Mouse (Mus musculus): Measurements from ENCODE around the gene Ntrk3. TPM values are rescaled to one million over a fixed set of nuclear protein-coding genes. Genes with fewer than 3 reads are reported as not detected.
A peak's percentile ranks its signal among the peaks of the same experiment; 100 is the strongest.

The Ntrk3 gene
- polyA plus RNA-seq, 1 experiment from 2014 or later = 12.3 TPM

DNA sequence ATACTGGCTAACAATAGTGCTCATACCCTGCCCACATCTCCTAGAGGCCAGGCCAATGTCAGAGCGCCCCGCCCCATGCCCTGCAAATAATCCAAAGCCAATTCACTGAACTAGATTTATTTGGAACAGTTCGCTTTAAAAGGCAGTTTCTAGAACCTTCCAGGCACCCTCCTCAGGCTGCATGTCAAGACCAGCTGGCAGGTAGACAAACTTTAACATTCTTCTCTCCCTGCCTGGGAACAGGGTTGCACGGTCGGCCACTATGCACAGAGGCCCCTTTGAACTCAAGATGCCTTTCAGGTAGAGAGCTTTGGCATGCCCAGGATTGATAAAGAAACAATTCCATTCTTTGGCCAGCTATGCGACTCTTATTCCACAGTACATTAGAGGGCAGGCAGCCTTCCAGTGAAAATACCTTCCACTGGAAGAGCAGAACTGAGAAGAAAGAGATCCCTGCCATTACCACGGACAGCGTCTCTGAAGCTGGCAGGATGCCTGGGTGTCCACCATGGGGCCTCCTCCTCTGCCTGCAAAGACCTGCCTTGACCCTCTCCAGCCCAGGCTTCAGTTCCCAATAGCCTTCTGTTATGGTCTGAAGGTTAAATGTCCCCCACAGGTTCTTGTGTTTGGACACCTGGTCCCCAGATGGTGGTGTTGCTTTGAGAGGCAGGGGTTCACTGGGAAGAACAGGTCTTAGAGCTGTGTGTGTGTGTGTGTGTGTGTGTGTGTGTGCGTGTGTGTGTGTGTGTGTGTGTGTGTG, 298.3 kb downstream of the Ntrk3 start:
- no peak for ATAC-seq (ENCODE audit: insufficient read depth, low FRiP score, low TSS enrichment)
- WGBS = 77% methylated on average over 8 of the region's 9 CpGs
- Histone ChIP-seq H3K4me3 (ENCODE audit: low read depth, low read length) (no peak overlapping the region), H3K36me3 (ENCODE audit: control insufficient read depth, insufficient read depth, low read length) (no peaks in the 10 kb centered on the region), H3K27ac (ENCODE audit: low read depth, low read length) (no peak overlapping the region), H3K27me3 (ENCODE audit: control insufficient read depth, insufficient read depth, low read length) (no peaks in the 10 kb centered on the region), H3K9me3 (ENCODE audit: control insufficient read depth, low read length) (no peaks in the 10 kb centered on the region), H3K9ac (ENCODE audit: low read length) (no peak overlapping the region), H3K4me1 (ENCODE audit: control insufficient read depth, insufficient read depth, low read length) (no peaks in the 10 kb centered on the region), H3K4me2 (ENCODE audit: low read depth) (no peak overlapping the region)
- peak; percentile 35 for DNase-seq (ENCODE audit: low spot score)

DNA sequence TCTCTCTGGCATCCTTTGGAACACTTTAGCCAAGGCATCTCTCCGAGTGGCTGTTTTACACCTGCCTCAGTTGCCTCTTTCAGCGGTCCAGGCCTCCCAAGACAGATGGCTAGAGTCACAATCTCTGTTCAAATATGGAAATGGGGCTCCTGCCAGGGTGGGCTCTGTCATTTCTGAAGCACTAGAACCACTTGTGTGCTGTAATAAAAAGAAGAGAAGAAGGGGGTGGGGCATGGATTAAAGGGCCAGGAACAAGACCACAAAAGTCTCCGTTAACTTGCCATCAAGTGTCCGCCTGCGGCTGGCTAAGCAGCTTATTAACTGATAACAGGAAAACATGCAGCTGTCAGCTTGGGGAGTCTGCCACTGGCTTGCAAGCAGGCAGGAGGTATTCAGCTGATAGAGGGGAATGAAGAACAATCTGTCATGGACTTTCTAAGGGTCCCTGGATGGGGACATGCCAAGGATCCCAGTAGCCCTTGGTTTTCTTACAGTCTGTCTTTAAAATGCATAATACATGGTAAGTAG, 304.1 kb downstream of the Ntrk3 start:
- Histone ChIP-seq H3K4me1 (ENCODE audit: control insufficient read depth, insufficient read depth, low read length) (no peaks in the 10 kb centered on the region), H3K4me2 (ENCODE audit: low read depth) (no peak overlapping the region), H3K9ac (ENCODE audit: low read length) (no peak overlapping the region), H3K4me3 (ENCODE audit: low read depth, low read length) (no peak overlapping the region), H3K9me3 (ENCODE audit: control insufficient read depth, low read length) (no peaks in the 10 kb centered on the region), H3K27me3 (ENCODE audit: control insufficient read depth, insufficient read depth, low read length) (no peaks in the 10 kb centered on the region), H3K27ac (ENCODE audit: low read depth, low read length) (no peak overlapping the region), H3K36me3 (ENCODE audit: control insufficient read depth, insufficient read depth, low read length) (no peaks in the 10 kb centered on the region)
- ATAC-seq (ENCODE audit: insufficient read depth, low FRiP score, low TSS enrichment) (no peak), DNase-seq (ENCODE audit: low spot score) (no peak)
- 77% methylated on average over 5 of the region's 5 CpGs for WGBS

DNA sequence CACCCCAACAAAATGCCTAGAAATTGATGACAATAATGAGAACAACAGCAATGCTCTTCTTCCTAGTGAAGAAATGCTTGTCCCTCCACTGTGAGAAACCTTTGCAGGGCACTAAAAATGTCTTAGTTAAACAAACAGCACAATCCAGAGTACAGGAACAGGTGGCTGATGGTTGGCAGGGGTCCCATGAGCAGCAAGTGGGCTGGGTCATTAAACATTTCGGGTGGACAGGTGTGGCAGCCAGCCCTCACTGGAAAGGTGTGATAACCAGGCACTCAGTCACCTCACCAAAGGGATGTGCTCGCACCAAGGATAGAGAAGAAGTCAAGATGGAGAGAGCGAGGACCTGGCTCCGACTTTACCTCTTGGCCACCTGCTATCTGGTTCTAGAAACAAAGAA, 306.2 kb downstream of the Ntrk3 start:
- WGBS = 92% methylated on average over 4 of the region's 4 CpGs
- DNase-seq (ENCODE audit: low spot score) = no peak
- Histone ChIP-seq H3K4me3 (ENCODE audit: low read depth, low read length) (no peak overlapping the region), H3K9ac (ENCODE audit: low read length) (no peak overlapping the region), H3K27ac (ENCODE audit: low read depth, low read length) (no peak overlapping the region), H3K36me3 (ENCODE audit: control insufficient read depth, insufficient read depth, low read length) (no peaks in the 10 kb centered on the region), H3K4me2 (ENCODE audit: low read depth) (no peak overlapping the region), H3K4me1 (ENCODE audit: control insufficient read depth, insufficient read depth, low read length) (no peaks in the 10 kb centered on the region), H3K9me3 (ENCODE audit: control insufficient read depth, low read length) (no peaks in the 10 kb centered on the region), H3K27me3 (ENCODE audit: control insufficient read depth, insufficient read depth, low read length) (no peaks in the 10 kb centered on the region)
- no peak for ATAC-seq (ENCODE audit: insufficient read depth, low FRiP score, low TSS enrichment)

DNA sequence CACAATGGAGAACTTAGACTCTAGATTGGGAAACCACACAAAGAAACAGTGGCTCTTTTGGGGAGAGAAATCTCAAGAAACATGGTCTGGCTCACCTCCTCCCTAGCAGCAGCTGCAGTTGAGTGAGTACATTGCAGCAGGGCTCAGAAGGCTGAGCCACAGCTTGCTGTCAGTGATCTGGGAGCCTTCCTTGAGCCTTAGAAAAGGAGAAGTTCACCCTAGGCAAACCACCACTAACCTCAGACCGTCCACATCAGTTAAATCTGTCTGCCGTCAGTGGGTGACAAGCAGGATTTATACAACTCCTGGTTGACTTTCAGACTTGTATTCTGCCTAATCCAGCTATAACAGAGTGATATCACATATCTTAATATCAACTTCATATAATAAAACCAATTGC, 325.6 kb downstream of the Ntrk3 start:
- no peaks in the 10 kb centered on the region for H3K36me3 ChIP-seq (ENCODE audit: control insufficient read depth, insufficient read depth, low read length)
- no peak for DNase-seq (ENCODE audit: low spot score)

DNA sequence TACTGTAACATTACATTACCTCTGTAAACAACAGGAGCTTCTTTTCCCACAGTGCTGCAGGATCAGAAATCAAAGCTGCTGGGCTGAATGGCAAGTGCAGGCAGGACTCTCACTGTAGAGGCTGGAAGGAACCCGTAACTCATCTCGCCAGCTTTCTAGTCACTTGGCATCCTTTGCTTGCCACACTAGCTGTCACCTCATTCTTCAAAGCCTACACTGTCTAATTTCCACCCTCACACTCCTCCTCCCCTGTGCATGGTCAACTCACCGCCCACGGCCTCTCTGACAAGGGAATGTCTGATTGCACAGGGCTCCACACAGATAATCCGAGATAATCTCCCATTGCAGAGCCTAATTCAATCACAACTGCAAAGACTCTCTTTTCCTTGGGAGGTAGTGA, 327.8 kb downstream of the Ntrk3 start:
- ATAC-seq (ENCODE audit: insufficient read depth, low FRiP score, low TSS enrichment) = no peak
- no peak overlapping the region for H3K27ac ChIP-seq (ENCODE audit: low read depth, low read length)
- H3K9me3 ChIP-seq (ENCODE audit: control insufficient read depth, low read length) = no peaks in the 10 kb centered on the region
- no peak overlapping the region for H3K4me2 ChIP-seq (ENCODE audit: low read depth)
- no peak overlapping the region for H3K9ac ChIP-seq (ENCODE audit: low read length)
- no peak for DNase-seq (ENCODE audit: low spot score)
- WGBS = 82% methylated on average over 5 of the region's 5 CpGs
- no peaks in the 10 kb centered on the region for H3K36me3 ChIP-seq (ENCODE audit: control insufficient read depth, insufficient read depth, low read length)
- no peak overlapping the region for H3K4me3 ChIP-seq (ENCODE audit: low read depth, low read length)
- H3K27me3 ChIP-seq (ENCODE audit: control insufficient read depth, insufficient read depth, low read length) = no peaks in the 10 kb centered on the region
- H3K4me1 ChIP-seq (ENCODE audit: control insufficient read depth, insufficient read depth, low read length) = no peaks in the 10 kb centered on the region

More for the DNA sequence above, 325.6 kb downstream of the Ntrk3 start:
- H3K4me1 ChIP-seq (ENCODE audit: control insufficient read depth, insufficient read depth, low read length) = no peaks in the 10 kb centered on the region
- no peak overlapping the region for H3K4me2 ChIP-seq (ENCODE audit: low read depth)
- H3K27ac ChIP-seq (ENCODE audit: low read depth, low read length) = no peak overlapping the region
- no peaks in the 10 kb centered on the region for H3K27me3 ChIP-seq (ENCODE audit: control insufficient read depth, insufficient read depth, low read length)
- no peak for ATAC-seq (ENCODE audit: insufficient read depth, low FRiP score, low TSS enrichment)
- no peak overlapping the region for H3K9ac ChIP-seq (ENCODE audit: low read length)
- WGBS = 84% methylated on average over 2 of the region's 2 CpGs
- H3K4me3 ChIP-seq (ENCODE audit: low read depth, low read length) = no peak overlapping the region
- no peaks in the 10 kb centered on the region for H3K9me3 ChIP-seq (ENCODE audit: control insufficient read depth, low read length)

DNA sequence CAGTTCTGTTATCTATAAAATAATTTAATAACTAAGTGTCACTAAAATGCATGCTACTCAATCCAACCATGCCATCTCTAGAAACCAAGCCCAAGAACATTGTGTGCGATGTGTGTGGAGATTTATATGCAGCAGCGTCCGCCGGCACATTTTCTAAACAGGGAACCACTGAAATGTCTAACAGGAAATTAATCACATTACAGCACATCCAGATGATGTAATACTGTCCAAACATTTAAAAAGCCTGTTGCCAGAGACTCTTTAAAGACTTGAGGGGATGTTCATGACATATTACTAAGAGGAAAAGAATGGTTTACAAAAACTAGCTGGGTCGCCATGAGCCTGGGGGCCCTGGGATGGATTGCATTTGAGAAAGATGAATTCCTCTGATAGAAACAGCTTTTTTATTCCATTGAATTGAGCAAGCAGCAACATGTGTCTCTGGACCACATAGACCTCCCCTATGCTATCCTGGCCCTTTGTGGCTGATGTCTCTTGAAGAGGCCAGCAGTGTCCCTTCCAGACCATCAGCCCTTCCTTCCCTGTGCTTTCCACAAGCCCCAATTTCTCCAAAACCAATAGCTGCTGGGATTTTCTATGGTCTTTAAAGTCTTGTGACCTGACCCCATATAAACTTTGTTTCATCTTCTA, 331.0 kb downstream of the Ntrk3 start:
- H3K9me3 ChIP-seq (ENCODE audit: control insufficient read depth, low read length) = no peaks in the 10 kb centered on the region
- 87% methylated on average over 5 of the region's 5 CpGs for WGBS
- H3K36me3 ChIP-seq (ENCODE audit: control insufficient read depth, insufficient read depth, low read length) = no peaks in the 10 kb centered on the region
- no peak overlapping the region for H3K4me3 ChIP-seq (ENCODE audit: low read depth, low read length)
- no peak for DNase-seq (ENCODE audit: low spot score)
- no peaks in the 10 kb centered on the region for H3K27me3 ChIP-seq (ENCODE audit: control insufficient read depth, insufficient read depth, low read length)
- H3K4me1 ChIP-seq (ENCODE audit: control insufficient read depth, insufficient read depth, low read length) = no peaks in the 10 kb centered on the region
- H3K27ac ChIP-seq (ENCODE audit: low read depth, low read length) = no peak overlapping the region
- no peak overlapping the region for H3K4me2 ChIP-seq (ENCODE audit: low read depth)
- no peak overlapping the region for H3K9ac ChIP-seq (ENCODE audit: low read length)
- no peak for ATAC-seq (ENCODE audit: insufficient read depth, low FRiP score, low TSS enrichment)

DNA sequence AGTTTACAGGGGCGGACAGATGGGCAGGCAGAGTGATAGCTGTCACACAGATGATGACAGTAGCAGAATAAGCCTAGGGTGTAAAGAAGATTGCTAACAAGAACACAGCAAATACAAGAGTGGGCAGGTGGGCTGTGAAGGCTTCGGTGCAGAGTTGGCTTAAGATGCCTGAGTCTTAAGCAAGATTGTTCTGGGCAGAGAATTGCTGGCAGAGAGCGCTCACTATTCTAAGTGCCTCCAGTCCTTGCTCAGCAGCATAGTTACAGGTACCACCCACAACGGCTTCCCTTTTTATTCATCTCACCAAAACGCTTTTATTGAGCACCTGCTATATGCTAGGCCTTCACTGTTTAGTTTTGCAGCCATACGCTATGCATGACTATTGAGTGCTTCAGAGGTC, 333.3 kb downstream of the Ntrk3 start:
- no peaks in the 10 kb centered on the region for H3K36me3 ChIP-seq (ENCODE audit: control insufficient read depth, insufficient read depth, low read length)
- H3K9me3 ChIP-seq (ENCODE audit: control insufficient read depth, low read length) = no peaks in the 10 kb centered on the region
- H3K4me2 ChIP-seq (ENCODE audit: low read depth) = no peak overlapping the region
- DNase-seq (ENCODE audit: low spot score) = no peak
- no peaks in the 10 kb centered on the region for H3K4me1 ChIP-seq (ENCODE audit: control insufficient read depth, insufficient read depth, low read length)
- no peaks in the 10 kb centered on the region for H3K27me3 ChIP-seq (ENCODE audit: control insufficient read depth, insufficient read depth, low read length)
- H3K9ac ChIP-seq (ENCODE audit: low read length) = no peak overlapping the region
- H3K27ac ChIP-seq (ENCODE audit: low read depth, low read length) = no peak overlapping the region
- no peak overlapping the region for H3K4me3 ChIP-seq (ENCODE audit: low read depth, low read length)
- no peak for ATAC-seq (ENCODE audit: insufficient read depth, low FRiP score, low TSS enrichment)
- 94% methylated on average over 6 of the region's 6 CpGs for WGBS

DNA sequence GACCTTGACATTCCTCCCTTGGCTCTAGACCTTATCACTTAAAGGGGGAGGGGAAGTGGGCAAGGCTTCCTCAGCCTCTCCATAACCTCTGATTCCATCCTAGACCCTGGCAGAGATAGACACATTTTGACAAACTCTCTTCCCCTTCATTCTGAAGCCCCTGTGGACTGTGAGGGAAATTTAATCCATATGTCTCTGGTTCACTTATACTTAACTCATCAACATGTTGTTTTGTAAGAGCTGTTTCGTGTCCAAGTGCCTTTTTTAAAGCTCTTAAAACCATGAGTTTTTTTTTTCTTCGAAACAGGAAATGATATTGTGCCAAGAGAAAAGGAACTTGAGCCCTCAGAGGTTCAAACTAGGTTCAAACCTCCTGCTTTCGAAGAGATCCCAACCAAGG, 335.3 kb downstream of the Ntrk3 start:
- no peak overlapping the region for H3K9ac ChIP-seq (ENCODE audit: low read length)
- H3K9me3 ChIP-seq (ENCODE audit: control insufficient read depth, low read length) = no peaks in the 10 kb centered on the region
- no peaks in the 10 kb centered on the region for H3K27me3 ChIP-seq (ENCODE audit: control insufficient read depth, insufficient read depth, low read length)
- H3K4me2 ChIP-seq (ENCODE audit: low read depth) = no peak overlapping the region
- H3K27ac ChIP-seq (ENCODE audit: low read depth, low read length) = no peak overlapping the region
- 74% methylated on average over 3 of the region's 3 CpGs for WGBS
- DNase-seq (ENCODE audit: low spot score) = no peak
- no peak overlapping the region for H3K4me3 ChIP-seq (ENCODE audit: low read depth, low read length)
- no peaks in the 10 kb centered on the region for H3K4me1 ChIP-seq (ENCODE audit: control insufficient read depth, insufficient read depth, low read length)
- no peaks in the 10 kb centered on the region for H3K36me3 ChIP-seq (ENCODE audit: control insufficient read depth, insufficient read depth, low read length)
- no peak for ATAC-seq (ENCODE audit: insufficient read depth, low FRiP score, low TSS enrichment)

DNA sequence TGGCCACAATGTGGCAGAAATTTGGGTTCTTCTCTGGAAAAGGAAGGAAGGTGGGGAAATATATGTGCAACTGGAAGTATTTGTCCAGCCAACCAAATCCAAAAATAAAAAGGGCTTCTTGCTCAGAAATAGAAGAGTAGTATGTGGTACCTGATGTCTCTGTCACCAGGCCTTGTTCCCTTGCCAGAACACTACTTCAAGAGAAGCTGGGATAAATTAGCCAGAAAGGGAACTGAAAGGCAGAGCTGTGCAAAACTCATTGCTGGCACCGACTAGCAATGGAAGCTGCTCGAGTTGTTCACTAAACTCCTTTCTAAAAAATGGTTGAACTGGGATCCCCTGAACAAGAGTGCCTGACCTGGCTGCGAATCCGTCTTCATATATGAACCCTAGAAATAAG, 337.6 kb downstream of the Ntrk3 start:
- DNase-seq (ENCODE audit: low spot score) (no peak), ATAC-seq (ENCODE audit: insufficient read depth, low FRiP score, low TSS enrichment) (no peak)
- H3K9ac ChIP-seq (ENCODE audit: low read length) = no peak overlapping the region
- no peaks in the 10 kb centered on the region for H3K36me3 ChIP-seq (ENCODE audit: control insufficient read depth, insufficient read depth, low read length)
- no peak overlapping the region for H3K4me2 ChIP-seq (ENCODE audit: low read depth)
- H3K4me3 ChIP-seq (ENCODE audit: low read depth, low read length) = no peak overlapping the region
- 90% methylated on average over 4 of the region's 4 CpGs for WGBS
- no peaks in the 10 kb centered on the region for H3K4me1 ChIP-seq (ENCODE audit: control insufficient read depth, insufficient read depth, low read length)
- no peaks in the 10 kb centered on the region for H3K9me3 ChIP-seq (ENCODE audit: control insufficient read depth, low read length)
- no peak overlapping the region for H3K27ac ChIP-seq (ENCODE audit: low read depth, low read length)
- no peaks in the 10 kb centered on the region for H3K27me3 ChIP-seq (ENCODE audit: control insufficient read depth, insufficient read depth, low read length)

All from neural tube, embryonic 11.5 days (tissue).